Mouse (Mus musculus) embryonic facial prominence, embryonic 12.5 days (tissue): ENCODE results near the gene Bfsp2. TPM values are rescaled to one million over a fixed set of nuclear protein-coding genes. Genes with fewer than 3 reads are reported as not detected.

ENCODE experiments used
- ATAC-seq: fragments of 200-750 bp; cut with Nextera tagmentation; 2 replicates; pipeline ENCODE4 v1.8.0; 2017; ENCODE audit not compliant: insufficient number of reproducible peaks, insufficient read depth, low FRiP score, low TSS enrichment
- H3K27ac ChIP-seq: fragments of 300-500 bp; sonication (generic); 2 replicates; pipeline ENCODE4 v1.5.1; 2016; ENCODE audit warnings: mild to moderate bottlenecking
- H3K27me3 ChIP-seq: fragments of 300-500 bp; sonication (generic); 2 replicates; pipeline ENCODE4 v1.6.1; 2016; ENCODE audit warnings: mild to moderate bottlenecking, moderate library complexity
- H3K36me3 ChIP-seq: fragments of 300-500 bp; sonication (generic); 2 replicates; pipeline ENCODE4 v1.6.1; 2016; ENCODE audit warnings: mild to moderate bottlenecking
- H3K4me1 ChIP-seq: fragments of 300-500 bp; sonication (generic); 2 replicates; pipeline ENCODE4 v1.6.1; 2016
- H3K4me2 ChIP-seq: fragments of 300-500 bp; sonication (generic); replicated peaks from 2 replicates; pipeline ENCODE4 v1.6.1; 2016; ENCODE audit warnings: mild to moderate bottlenecking, moderate library complexity
- H3K4me3 ChIP-seq: fragments of 300-500 bp; sonication (generic); 2 replicates; pipeline ENCODE4 v1.5.1; 2016; ENCODE audit warnings: mild to moderate bottlenecking
- H3K9ac ChIP-seq: fragments of 300-500 bp; sonication (generic); 2 replicates; pipeline ENCODE4 v1.6.1; 2016; ENCODE audit warnings: mild to moderate bottlenecking, moderate library complexity
- H3K9me3 ChIP-seq: fragments of 300-500 bp; sonication (generic); 2 replicates; pipeline ENCODE4 v1.6.1; 2016; ENCODE audit warnings: mild to moderate bottlenecking, moderate library complexity
- whole genome bisulfite sequencing: fragments of 180-500 bp; shearing (Covaris S2); methylation state at CpG from one replicate; pipeline ENCODE4 v1.1.7; 2016; 5-methylcytosine and 5-hydroxymethylcytosine counted together
- polyA plus RNA-seq: library from polyadenylated mRNA; unstranded; fragments of >200 nt; fragmentation: Nextera tagmentation; extraction: Ambion mirVana; gene quantifications from 2 replicates; pipeline ENCODE4 v1.2.1, GENCODE M21; 2016

Gene Bfsp2
- polyA plus RNA-seq, 1 experiment from 2014 or later: 3.1 TPM

GRCm38 (mm10) chr9:103398509-103399157 is 81.6 kb downstream of the Bfsp2 start:
- peaks cover 3% of the 10 kb centered on the region; the same call in 1 of the 2 replicates for H3K4me1 ChIP-seq
- ATAC-seq: no peak
- H3K36me3 ChIP-seq: no peaks in the 10 kb centered on the region
- H3K9me3 ChIP-seq: no peaks in the 10 kb centered on the region
- H3K27ac ChIP-seq: no peak overlapping the region
- no peak overlapping the region for H3K9ac ChIP-seq
- no peaks in the 10 kb centered on the region for H3K27me3 ChIP-seq
- WGBS: 72% methylated on average over 21 of the region's 21 CpGs
- H3K4me3 ChIP-seq: no peak overlapping the region
- no peak overlapping the region for H3K4me2 ChIP-seq

- Histone ChIP-seq H3K9ac (no peak overlapping the region), H3K4me1 (peaks cover 3% of the 10 kb centered on the region; the same call in 1 of the 2 replicates), H3K36me3 (no peaks in the 10 kb centered on the region), H3K27ac (no peak overlapping the region), H3K4me2 (no peak overlapping the region), H3K9me3 (no peaks in the 10 kb centered on the region), H3K4me3 (no peak overlapping the region), H3K27me3 (no peaks in the 10 kb centered on the region)
- WGBS: 72% methylated on average over 11 of the region's 11 CpGs
- ATAC-seq: no peak
These were observed 87.0 kb downstream of the Bfsp2 start for GRCm38 (mm10) chr9:103393256-103393655.

- Histone ChIP-seq H3K9ac (no peak overlapping the region), H3K4me2 (no peak overlapping the region), H3K4me1 (peaks cover 11% of the 10 kb centered on the region; the same call in 1 of the 2 replicates), H3K36me3 (no peaks in the 10 kb centered on the region), H3K27ac (no peak overlapping the region), H3K27me3 (no peaks in the 10 kb centered on the region), H3K4me3 (no peak overlapping the region), H3K9me3 (no peaks in the 10 kb centered on the region)
- ATAC-seq: no peak
- WGBS: 66% methylated on average over 6 of the region's 6 CpGs
These were observed 88.3 kb downstream of the Bfsp2 start for GRCm38 (mm10) chr9:103391796-103392372.

- WGBS: 90% methylated on average over 6 of the region's 6 CpGs
- no peak overlapping the region for H3K9ac ChIP-seq
- no peak overlapping the region for H3K27ac ChIP-seq
- no peaks in the 10 kb centered on the region for H3K27me3 ChIP-seq
- H3K9me3 ChIP-seq: no peaks in the 10 kb centered on the region
- no peak overlapping the region for H3K4me3 ChIP-seq
- H3K36me3 ChIP-seq: no peaks in the 10 kb centered on the region
- ATAC-seq: no peak
- peaks cover 11% of the 10 kb centered on the region; the same call in 1 of the 2 replicates for H3K4me1 ChIP-seq
- no peak overlapping the region for H3K4me2 ChIP-seq
These were observed 91.0 kb downstream of the Bfsp2 start for GRCm38 (mm10) chr9:103389261-103389660.

GRCm38 (mm10) chr9:103387011-103387653 is 93.1 kb downstream of the Bfsp2 start:
- 53% methylated on average over 10 of the region's 10 CpGs for WGBS
- no peak overlapping the region for H3K4me2 ChIP-seq
- ATAC-seq: no peak

GRCm38 (mm10) chr9:103386573-103386972 is 93.6 kb downstream of the Bfsp2 start:
- Histone ChIP-seq H3K27ac (no peak overlapping the region), H3K4me2 (no peak overlapping the region)

More at GRCm38 (mm10) chr9:103387011-103387653, 93.1 kb downstream of the Bfsp2 start:
- Histone ChIP-seq H3K4me1 (peaks cover 17% of the 10 kb centered on the region; the same call in 1 of the 2 replicates), H3K27ac (no peak overlapping the region), H3K9me3 (no peaks in the 10 kb centered on the region), H3K36me3 (no peaks in the 10 kb centered on the region), H3K27me3 (no peaks in the 10 kb centered on the region), H3K9ac (no peak overlapping the region), H3K4me3 (no peak overlapping the region)

GRCm38 (mm10) chr9:103385600-103385999 is 94.6 kb downstream of the Bfsp2 start:
- peaks cover 17% of the 10 kb centered on the region; the same call in 1 of the 2 replicates for H3K4me1 ChIP-seq
- H3K4me2 ChIP-seq: no peak overlapping the region
- no peak overlapping the region for H3K9ac ChIP-seq
- no peak for ATAC-seq
- H3K4me3 ChIP-seq: no peak overlapping the region
- no peaks in the 10 kb centered on the region for H3K9me3 ChIP-seq
- WGBS: 27% methylated on average over 1 of the region's 1 CpGs
- no peak overlapping the region for H3K27ac ChIP-seq
- H3K36me3 ChIP-seq: no peaks in the 10 kb centered on the region
- H3K27me3 ChIP-seq: no peaks in the 10 kb centered on the region

More at GRCm38 (mm10) chr9:103386573-103386972, 93.6 kb downstream of the Bfsp2 start:
- H3K4me1 ChIP-seq: peaks cover 17% of the 10 kb centered on the region; the same call in 1 of the 2 replicates
- ATAC-seq: no peak
- no peaks in the 10 kb centered on the region for H3K9me3 ChIP-seq
- no peak overlapping the region for H3K9ac ChIP-seq
- H3K36me3 ChIP-seq: no peaks in the 10 kb centered on the region
- H3K27me3 ChIP-seq: no peaks in the 10 kb centered on the region
- no peak overlapping the region for H3K4me3 ChIP-seq
- 30% methylated on average over 5 of the region's 5 CpGs for WGBS

GRCm38 (mm10) chr9:103384141-103384796 is 96.0 kb downstream of the Bfsp2 start:
- H3K9me3 ChIP-seq: no peaks in the 10 kb centered on the region
- H3K36me3 ChIP-seq: no peaks in the 10 kb centered on the region
- H3K4me3 ChIP-seq: no peak overlapping the region
- H3K9ac ChIP-seq: no peak overlapping the region
- no peak for ATAC-seq
- H3K4me2 ChIP-seq: no peak overlapping the region
- H3K27ac ChIP-seq: no peak overlapping the region
- no peaks in the 10 kb centered on the region for H3K27me3 ChIP-seq
- 78% methylated on average over 4 of the region's 4 CpGs for WGBS
- peaks cover 17% of the 10 kb centered on the region; the same call in 1 of the 2 replicates for H3K4me1 ChIP-seq

GRCm38 (mm10) chr9:103383576-103383975 is 96.6 kb downstream of the Bfsp2 start:
- peaks cover 17% of the 10 kb centered on the region; the same call in 1 of the 2 replicates for H3K4me1 ChIP-seq
- no peak overlapping the region for H3K4me2 ChIP-seq
- H3K9ac ChIP-seq: no peak overlapping the region
- no peaks in the 10 kb centered on the region for H3K9me3 ChIP-seq
- no peaks in the 10 kb centered on the region for H3K27me3 ChIP-seq
- 85% methylated on average over 1 of the region's 1 CpGs for WGBS
- H3K27ac ChIP-seq: no peak overlapping the region
- no peak for ATAC-seq
- H3K4me3 ChIP-seq: no peak overlapping the region
- no peaks in the 10 kb centered on the region for H3K36me3 ChIP-seq

- no peaks in the 10 kb centered on the region for H3K27me3 ChIP-seq
- no peak overlapping the region for H3K4me2 ChIP-seq
- H3K9ac ChIP-seq: no peak overlapping the region
- WGBS: 45% methylated on average over 6 of the region's 6 CpGs
- H3K4me3 ChIP-seq: no peak overlapping the region
- no peaks in the 10 kb centered on the region for H3K9me3 ChIP-seq
- H3K27ac ChIP-seq: no peak overlapping the region; the same call in 1 of the 2 replicates
- H3K36me3 ChIP-seq: no peaks in the 10 kb centered on the region
- peaks cover 13% of the 10 kb centered on the region; the same call in 1 of the 2 replicates for H3K4me1 ChIP-seq
- ATAC-seq: no peak
These were observed 97.2 kb downstream of the Bfsp2 start for GRCm38 (mm10) chr9:103382989-103383388.

GRCm38 (mm10) chr9:103380566-103380965 is 99.7 kb downstream of the Bfsp2 start:
- no peaks in the 10 kb centered on the region for H3K9me3 ChIP-seq
- ATAC-seq: no peak
- H3K4me3 ChIP-seq: no peak overlapping the region
- H3K27me3 ChIP-seq: no peaks in the 10 kb centered on the region
- no peak overlapping the region for H3K27ac ChIP-seq
- peaks cover 12% of the 10 kb centered on the region; the same call in 1 of the 2 replicates for H3K4me1 ChIP-seq
- no peak overlapping the region for H3K9ac ChIP-seq
- 78% methylated on average over 4 of the region's 4 CpGs for WGBS
- no peak overlapping the region for H3K4me2 ChIP-seq
- no peaks in the 10 kb centered on the region for H3K36me3 ChIP-seq
